Mouse (Mus musculus) spleen, adult 2 months (tissue): ENCODE results near the gene Nedd4.

Experiments
- CTCF ChIP-seq: fragments of 200-500 bp; IDR thresholded peaks from 2 replicates; pipeline ENCODE4 v1.5.1; 2011; ENCODE audit warnings: mild to moderate bottlenecking, inconsistent platforms; ENCODE audit not compliant: insufficient read depth, insufficient read length, insufficient replicate concordance; ENCODE audit errors: extremely low read depth
- POLR2A ChIP-seq: fragments of 200-500 bp; IDR thresholded peaks from 2 replicates; pipeline ENCODE4 v1.6.1; 2011; ENCODE audit warnings: low read depth, low read length, inconsistent platforms

DNA sequence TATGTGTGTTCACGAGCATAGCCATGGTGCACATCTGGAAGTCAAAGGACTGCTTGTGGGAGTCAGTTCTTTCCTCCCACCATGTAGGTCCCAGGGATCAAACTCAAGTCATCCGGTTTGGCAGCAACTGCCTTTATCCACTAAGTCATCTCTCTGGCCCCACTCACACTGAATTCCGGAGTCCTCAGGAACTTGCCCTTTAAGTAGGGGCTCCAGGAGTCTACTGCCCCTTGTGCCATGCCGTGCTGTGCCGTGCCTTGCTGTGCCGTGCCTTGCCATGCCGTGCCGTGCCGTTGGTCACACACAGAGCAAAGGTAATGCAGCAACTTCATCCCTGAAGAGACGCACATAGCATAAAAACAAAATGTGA, 129.1 kb downstream of the Nedd4 start:
- TF ChIP-seq CTCF (no peak), POLR2A (no peak)
